Mouse (Mus musculus): ENCODE measurements around the gene Dmrtb1. TPM values are rescaled to one million over a fixed set of nuclear protein-coding genes. Genes with fewer than 3 reads are reported as not detected.

Dmrtb1 gene
- total RNA-seq, 2 experiments from 2014 or later, result 0.27 to 0.44 TPM

GRCm38 (mm10) chr4:107674322-107674644 is 9.7 kb downstream of the Dmrtb1 start:
- H3K27ac ChIP-seq, result no peak overlapping the region
- no peak for DNase-seq (ENCODE audit: extremely low spot score in 1 of 2, low spot score in 2 of 2)

GRCm38 (mm10) chr4:107673638-107674321 is 10.2 kb downstream of the Dmrtb1 start:
- H3K27ac ChIP-seq, result no peak overlapping the region
- peak; percentile 82 to 83 for DNase-seq (ENCODE audit: extremely low spot score in 1 of 2, low spot score in 2 of 2)
- TF ChIP-seq CTCF (IDR thresholded peaks at IDR 0.05), result peak; percentile 70
- intact Hi-C loops (cut with DNase I), result no loop called here
- no peak overlapping the region for H3K4me3 ChIP-seq

More at GRCm38 (mm10) chr4:107674322-107674644, 9.7 kb downstream of the Dmrtb1 start:
- H3K4me3 ChIP-seq, result no peak overlapping the region
- no peak for TF ChIP-seq CTCF (IDR thresholded peaks at IDR 0.05)
- intact Hi-C loops (cut with DNase I), result no loop called here

DNA sequence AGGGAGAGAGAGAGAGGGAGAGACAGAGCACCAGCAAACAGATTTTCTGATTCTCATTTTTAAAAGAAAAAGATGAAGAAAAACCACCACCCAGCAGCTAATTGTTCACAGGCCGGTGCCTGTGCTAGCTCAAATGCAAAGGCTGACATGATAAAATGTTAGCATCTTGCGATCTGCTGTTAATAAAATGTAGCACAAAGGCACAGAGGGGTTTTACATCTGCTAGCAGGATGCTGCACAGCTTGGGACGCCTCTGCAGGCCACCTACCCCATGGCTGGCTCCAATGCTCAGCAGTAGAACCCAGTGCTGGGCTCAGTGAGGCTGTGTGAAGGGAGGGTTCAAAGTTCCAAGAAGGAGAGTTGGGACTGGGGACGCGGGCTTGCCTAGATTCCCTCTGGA is 13.3 kb downstream of the Dmrtb1 start:
- H3K4me3 ChIP-seq, result no peak overlapping the region
- no peak for DNase-seq (ENCODE audit: extremely low spot score in 1 of 2, low spot score in 2 of 2)
- intact Hi-C loops (cut with DNase I), result no loop called here
- no peak overlapping the region for H3K27ac ChIP-seq
- no peak for TF ChIP-seq CTCF (IDR thresholded peaks at IDR 0.05)

GRCm38 (mm10) chr4:107668514-107668913 is 15.5 kb downstream of the Dmrtb1 start:
- intact Hi-C loops (cut with DNase I), result no loop called here
- no peak overlapping the region for H3K4me3 ChIP-seq
- DNase-seq (ENCODE audit: extremely low spot score in 1 of 2, low spot score in 2 of 2), result no peak
- H3K27ac ChIP-seq, result no peak overlapping the region
- TF ChIP-seq CTCF (IDR thresholded peaks at IDR 0.05), result no peak

GRCm38 (mm10) chr4:107660649-107661048 is 23.4 kb downstream of the Dmrtb1 start:
- no peak for DNase-seq (ENCODE audit: extremely low spot score in 1 of 2, low spot score in 2 of 2)
- intact Hi-C loops (cut with DNase I), result no loop called here
- H3K4me3 ChIP-seq, result no peak overlapping the region
- H3K27ac ChIP-seq, result no peak overlapping the region
- no peak for TF ChIP-seq CTCF (IDR thresholded peaks at IDR 0.05)

DNA sequence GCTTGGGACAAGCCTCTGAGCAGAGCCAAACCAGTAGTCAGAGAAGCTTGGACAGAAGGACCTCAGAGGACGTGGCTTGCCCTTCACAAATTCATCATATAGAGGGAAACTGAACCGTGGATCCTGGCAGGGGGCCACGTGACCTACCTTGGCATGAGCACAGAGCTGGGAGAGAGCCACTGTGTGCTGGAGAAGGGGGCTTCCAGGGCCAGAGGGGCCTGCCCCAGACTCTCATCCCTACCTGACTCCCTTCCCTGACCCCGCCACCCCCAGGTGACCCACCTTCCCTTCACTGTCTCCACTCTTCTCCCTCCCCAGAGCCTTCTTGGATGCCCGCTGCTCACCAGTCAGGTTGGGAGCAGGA is 30.8 kb downstream of the Dmrtb1 start:
- H3K27ac ChIP-seq, result no peak overlapping the region
- H3K4me3 ChIP-seq, result no peak overlapping the region
- DNase-seq (ENCODE audit: extremely low spot score in 1 of 2, low spot score in 2 of 2), result no peak
- TF ChIP-seq CTCF (IDR thresholded peaks at IDR 0.05), result no peak
- intact Hi-C loops (cut with DNase I), result loop anchor here (1.0 to 5.0 kb wide), 4 partner anchors 167 to 401 kb away; partner anchors contain the start of genes Hspb11 and Lrrc42

GRCm38 (mm10) chr4:107652598-107653279 is 31.3 kb downstream of the Dmrtb1 start:
- DNase-seq (ENCODE audit: extremely low spot score in 1 of 2, low spot score in 2 of 2), result peak; percentile 79 to 87
- H3K27ac ChIP-seq, result no peak overlapping the region
- peak; percentile 83 for TF ChIP-seq CTCF (IDR thresholded peaks at IDR 0.05)
- no peak overlapping the region for H3K4me3 ChIP-seq
- intact Hi-C loops (cut with DNase I), result loop anchor here (1.0 to 5.0 kb wide), 4 partner anchors 166 to 400 kb away; partner anchors contain the start of genes Hspb11 and Lrrc42

- no peak for DNase-seq (ENCODE audit: extremely low spot score in 1 of 2, low spot score in 2 of 2)
- intact Hi-C loops (cut with DNase I), result loop anchor here (5.0 kb wide), 2 partner anchors 279 to 399 kb away; partner anchors contain the start of genes Hspb11 and Lrrc42
- Histone ChIP-seq H3K4me3 (no peak overlapping the region), H3K27ac (no peak overlapping the region)
- no peak for TF ChIP-seq CTCF (IDR thresholded peaks at IDR 0.05)
Measured at GRCm38 (mm10) chr4:107651021-107651496, 33.0 kb downstream of the Dmrtb1 start.

DNA sequence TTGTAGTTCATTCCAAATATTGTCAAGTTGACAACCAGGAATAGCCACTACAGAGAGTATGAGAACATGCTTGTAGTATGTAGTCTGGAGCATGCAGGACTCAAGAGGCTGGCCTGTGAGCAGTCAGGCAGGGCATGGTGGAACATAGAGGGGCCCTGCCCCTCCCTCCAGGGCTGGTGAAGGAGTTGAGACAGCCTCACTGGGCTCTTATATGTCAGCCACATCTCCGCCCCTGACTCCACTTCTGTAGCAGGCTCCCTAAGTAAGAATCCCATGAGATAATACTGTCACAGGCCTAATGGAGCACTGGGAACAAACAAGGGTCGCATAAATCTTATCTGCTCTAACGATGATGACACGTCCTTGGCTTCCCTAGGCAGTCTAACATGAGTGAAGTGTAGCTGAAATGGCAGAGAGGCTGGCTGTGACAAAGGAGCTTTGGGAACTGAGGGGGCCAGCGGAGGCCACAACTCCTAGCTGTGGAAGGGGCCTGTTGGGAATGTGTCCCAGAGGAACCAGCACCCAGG is 35.0 kb downstream of the Dmrtb1 start:
- Histone ChIP-seq H3K4me3 (no peak overlapping the region), H3K27ac (no peak overlapping the region)
- intact Hi-C loops (cut with DNase I), result no loop called here
- DNase-seq (ENCODE audit: extremely low spot score in 1 of 2, low spot score in 2 of 2), result no peak
- TF ChIP-seq CTCF (IDR thresholded peaks at IDR 0.05), result no peak

- no peak for TF ChIP-seq CTCF (IDR thresholded peaks at IDR 0.05)
- Histone ChIP-seq H3K4me3 (no peak overlapping the region), H3K27ac (no peak overlapping the region)
- intact Hi-C loops (cut with DNase I), result no loop called here
- no peak for DNase-seq (ENCODE audit: extremely low spot score in 1 of 2, low spot score in 2 of 2)
Measured at GRCm38 (mm10) chr4:107641624-107642023, 42.4 kb downstream of the Dmrtb1 start.

- DNase-seq (ENCODE audit: extremely low spot score in 1 of 2, low spot score in 2 of 2), result no peak
- Histone ChIP-seq H3K27ac (no peak overlapping the region), H3K4me3 (no peak overlapping the region)
- intact Hi-C loops (cut with DNase I), result loop anchor here (5.0 kb wide), 1 partner anchor 151 kb away; no protein-coding TSS in a partner anchor
- TF ChIP-seq CTCF (IDR thresholded peaks at IDR 0.05), result no peak
Measured at GRCm38 (mm10) chr4:107638303-107638702, 45.7 kb downstream of the Dmrtb1 start.

DNA sequence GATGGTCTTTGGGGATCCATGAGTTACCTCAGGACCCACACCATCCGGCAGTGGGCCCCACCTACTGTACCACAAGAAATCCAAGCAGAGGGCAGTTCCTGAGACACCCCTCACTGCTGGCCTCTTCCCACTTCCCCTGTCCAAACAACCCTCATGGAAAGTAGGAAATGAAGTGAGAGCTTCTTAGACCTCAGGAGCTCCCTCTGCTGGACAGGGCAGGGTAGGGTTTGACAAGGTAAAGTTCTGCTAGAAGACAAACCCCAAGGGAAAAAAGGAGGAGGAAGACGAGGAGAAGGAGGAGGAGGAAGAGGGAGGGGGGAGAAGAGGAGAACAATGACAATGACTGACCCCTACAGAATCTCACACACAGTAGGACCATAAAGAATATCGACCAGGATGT is 46.4 kb downstream of the Dmrtb1 start:
- peak in 1 of 2 experiments; percentile 59 for DNase-seq (ENCODE audit: extremely low spot score in 1 of 2, low spot score in 2 of 2)
- TF ChIP-seq CTCF (IDR thresholded peaks at IDR 0.05), result peak; percentile 68
- H3K4me3 ChIP-seq, result no peak overlapping the region
- no peak overlapping the region for H3K27ac ChIP-seq
- intact Hi-C loops (cut with DNase I), result loop anchor here (5.0 kb wide), 1 partner anchor 150 kb away; no protein-coding TSS in a partner anchor

Data from left cerebral cortex, adult 2 months (tissue).